ENCODE assay signal across 12 mouse cellular contexts in genomic region chr11:51632130-51632753, GRCm38 (mm10). TPM values are rescaled to one million over a fixed set of nuclear protein-coding genes. Genes with fewer than 3 reads are reported as not detected.
DNase-seq lines count a peak whose midpoint lies in the region; ATAC-seq and TF ChIP-seq lines count a peak whose summit lies in the region.
"Had no signal": no experiment of that assay in that cellular context is flagged by ENCODE, and none has a peak within 500 bp of the region (broad histone marks: within the 10 kb centered on the region; RNA-seq: fewer than 3 reads in every experiment).

No protein-coding gene starts in this region.

- no peak overlapping the region for H3K4me3 ChIP-seq in left cerebral cortex, adult 2 months
- no peak overlapping the region for H3K4me3 ChIP-seq in testis, adult 2 months (ENCODE audit: control insufficient read depth, low read depth, low read length)
- H3K4me3 ChIP-seq in kidney, embryonic 15.5 days (replicated peaks), result no peak overlapping the region
- H3K4me3 ChIP-seq in hindbrain, embryonic 13.5 days, result no peak overlapping the region
- H3K4me3 ChIP-seq: hindbrain, embryonic 12.5 days had no signal

- H3K4me1 ChIP-seq in testis, adult 2 months (ENCODE audit: control insufficient read depth, insufficient read depth, low read length), result peaks cover 13% of the 10 kb centered on the region
- peaks cover 42% of the 10 kb centered on the region for H3K4me1 ChIP-seq in kidney, embryonic 15.5 days
- peaks cover 36% of the 10 kb centered on the region for H3K4me1 ChIP-seq in hindbrain, embryonic 13.5 days (replicated peaks)

- peak overlapping the region; percentile 89 for H3K27ac ChIP-seq in left cerebral cortex, adult 2 months
- H3K27ac ChIP-seq in testis, adult 2 months (ENCODE audit: control insufficient read depth, insufficient read depth, low read depth, low read length), result peak overlapping the region; percentile 42
- peak overlapping the region; percentile 65 for H3K27ac ChIP-seq in kidney, embryonic 15.5 days
- no peak overlapping the region for H3K27ac ChIP-seq in hindbrain, embryonic 13.5 days
- H3K27ac ChIP-seq: hindbrain, embryonic 12.5 days; liver, embryonic 14.5 days had no signal

- 68% methylated on average over 6 of the region's 6 CpGs for WGBS in kidney, embryonic 15.5 days
- WGBS in hindbrain, embryonic 13.5 days, result 86% methylated on average over 6 of the region's 6 CpGs

- no peak for TF ChIP-seq CTCF in left cerebral cortex, adult 2 months (IDR thresholded peaks at IDR 0.05)
- TF ChIP-seq CTCF in testis, adult 2 months (IDR thresholded peaks at IDR 0.05; ENCODE audit: control insufficient read depth, insufficient read depth, insufficient replicate concordance, low read depth, low read length), result no peak

- no peaks in the 10 kb centered on the region; the same call in 1 of the 2 replicates for H3K36me3 ChIP-seq in testis, adult 2 months (ENCODE audit: control insufficient read depth, insufficient read depth, low read length)
- peaks cover 18% of the 10 kb centered on the region for H3K36me3 ChIP-seq in kidney, embryonic 15.5 days
- H3K36me3 ChIP-seq in hindbrain, embryonic 13.5 days, result peaks cover 22% of the 10 kb centered on the region

- no peak overlapping the region for H3K4me2 ChIP-seq in kidney, embryonic 15.5 days
- no peak overlapping the region for H3K4me2 ChIP-seq in hindbrain, embryonic 13.5 days
- H3K4me2 ChIP-seq: hindbrain, embryonic 12.5 days had no signal

- intact Hi-C loops in left cerebral cortex, adult 2 months (cut with DNase I), result no loop called here
- intact Hi-C loops in left cerebral cortex, postnatal 25 days (cut with DNase I), result no loop called here

- no peak for TF ChIP-seq POLR2A in testis, adult 2 months (IDR thresholded peaks at IDR 0.05; ENCODE audit: control insufficient read depth, low read depth, low read length)

- H3K9me3 ChIP-seq in kidney, embryonic 15.5 days (replicated peaks), result no peaks in the 10 kb centered on the region
- H3K9me3 ChIP-seq in hindbrain, embryonic 13.5 days, result no peaks in the 10 kb centered on the region
- H3K9me3 ChIP-seq: hindbrain, embryonic 12.5 days had no signal

- no peak overlapping the region for H3K9ac ChIP-seq in kidney, embryonic 15.5 days
- H3K9ac ChIP-seq in hindbrain, embryonic 13.5 days, result no peak overlapping the region
- H3K9ac ChIP-seq: hindbrain, embryonic 12.5 days; liver, embryonic 14.5 days had no signal

- peak; percentile 19; the same call in 1 of the 2 replicates for ATAC-seq in kidney, embryonic 15.5 days (replicated peaks; ENCODE audit: low FRiP score)
- no peak for ATAC-seq in hindbrain, embryonic 13.5 days (ENCODE audit: low FRiP score)

- no peak for DNase-seq in left cerebral cortex, adult 2 months (ENCODE audit: extremely low spot score in 1 of 2, low spot score in 2 of 2)
- DNase-seq in left cerebral cortex, postnatal 25 days (ENCODE audit: low spot score in 2 of 2), result no peak
- DNase-seq in testis, postnatal 14 days (ENCODE audit: low spot score), result no peak
- DNase-seq in thymus, postnatal 0 days (ENCODE audit: low spot score), result no peak
- DNase-seq: cerebellum, adult 2 months; right cerebral cortex, postnatal 4 days had no signal

- H3K27me3 ChIP-seq in testis, adult 2 months (ENCODE audit: control insufficient read depth, insufficient read depth, low read length), result no peaks in the 10 kb centered on the region
- no peaks in the 10 kb centered on the region for H3K27me3 ChIP-seq in kidney, embryonic 15.5 days
- H3K27me3 ChIP-seq in hindbrain, embryonic 13.5 days, result no peaks in the 10 kb centered on the region
- H3K27me3 ChIP-seq: hindbrain, embryonic 12.5 days had no signal

RNA-seq across cellular contexts. Expression of gene Rmnd5b, which starts 3.5 kb away (rescaled TPM):
- total RNA-seq in left cerebral cortex, adult 2 months (2021), result 10 to 100 TPM; 56.1 to 61.9 TPM
- total RNA-seq in left cerebral cortex, postnatal 25 days (2021), result 10 to 100 TPM; 55.0 to 60.7 TPM
- 66.5 and 73.1 TPM in 2 replicates for polyA plus RNA-seq in testis, adult 2 months (2012; rRNA removed)
- 43.1 and 44.0 TPM in 2 replicates for polyA plus RNA-seq in kidney, embryonic 15.5 days (2015; fragmentation: Nextera tagmentation; extraction: Ambion mirVana)
- 74.8 and 77.7 TPM in 2 replicates for polyA plus RNA-seq in hindbrain, embryonic 13.5 days (2015; fragmentation: Nextera tagmentation; extraction: Ambion mirVana)
- polyA plus RNA-seq in thymus, postnatal 0 days (2015; fragmentation: Nextera tagmentation; extraction: Ambion mirVana), result 62.4 and 66.1 TPM in 2 replicates

RNA-seq across cellular contexts. Expression of gene Nhp2, which starts 12.7 kb away (rescaled TPM):
- total RNA-seq in left cerebral cortex, adult 2 months (2021), result 10 to 100 TPM; 45.0 to 46.2 TPM
- total RNA-seq in left cerebral cortex, postnatal 25 days (2021), result 10 to 100 TPM; 39.3 to 47.6 TPM
- polyA plus RNA-seq in testis, adult 2 months (2012; rRNA removed), result 32.0 and 33.5 TPM in 2 replicates
- 163 and 169 TPM in 2 replicates for polyA plus RNA-seq in kidney, embryonic 15.5 days (2015; fragmentation: Nextera tagmentation; extraction: Ambion mirVana)
- polyA plus RNA-seq in hindbrain, embryonic 13.5 days (2015; fragmentation: Nextera tagmentation; extraction: Ambion mirVana), result 99.6 and 108 TPM in 2 replicates
- polyA plus RNA-seq in thymus, postnatal 0 days (2015; fragmentation: Nextera tagmentation; extraction: Ambion mirVana), result 196 and 207 TPM in 2 replicates

RNA-seq across cellular contexts. Expression of gene N4bp3, which starts 18.4 kb away (rescaled TPM):
- 10 to 100 TPM; 10.4 to 14.3 TPM for total RNA-seq in left cerebral cortex, adult 2 months (2021)
- 10 to 100 TPM in 1 of 2 experiments, 1 to 10 TPM in 1; 10.0 to 10.8 TPM for total RNA-seq in left cerebral cortex, postnatal 25 days (2021)
- polyA plus RNA-seq in testis, adult 2 months (2012; rRNA removed), result 16.3 and 19.0 TPM in 2 replicates
- polyA plus RNA-seq in kidney, embryonic 15.5 days (2015; fragmentation: Nextera tagmentation; extraction: Ambion mirVana), result 27.8 and 32.1 TPM in 2 replicates
- polyA plus RNA-seq in hindbrain, embryonic 13.5 days (2015; fragmentation: Nextera tagmentation; extraction: Ambion mirVana), result 12.9 and 14.1 TPM in 2 replicates
- 22.8 and 26.5 TPM in 2 replicates for polyA plus RNA-seq in thymus, postnatal 0 days (2015; fragmentation: Nextera tagmentation; extraction: Ambion mirVana)

RNA-seq across cellular contexts. Expression of gene D930048N14Rik, which starts 18.5 kb away (rescaled TPM):
- 1 to 10 TPM; 1.8 to 1.9 TPM for total RNA-seq in left cerebral cortex, adult 2 months (2021)
- total RNA-seq in left cerebral cortex, postnatal 25 days (2021), result 1 to 10 TPM; 1.1 to 1.7 TPM
- 5.1 and 5.3 TPM in 2 replicates for polyA plus RNA-seq in testis, adult 2 months (2012; rRNA removed)
- 3.4 and 3.8 TPM in 2 replicates for polyA plus RNA-seq in kidney, embryonic 15.5 days (2015; fragmentation: Nextera tagmentation; extraction: Ambion mirVana)
- 0.63 and 0.83 TPM in 2 replicates for polyA plus RNA-seq in hindbrain, embryonic 13.5 days (2015; fragmentation: Nextera tagmentation; extraction: Ambion mirVana)
- polyA plus RNA-seq in thymus, postnatal 0 days (2015; fragmentation: Nextera tagmentation; extraction: Ambion mirVana), result 1.8 TPM in 2 replicates
- total RNA-seq: megakaryocyte-erythroid progenitor cell, adult 5-6 weeks had no signal

RNA-seq across cellular contexts. Expression of gene Hnrnpab, which starts 25.6 kb away (rescaled TPM):
- total RNA-seq in left cerebral cortex, adult 2 months (2021), result 100 to 1,000 TPM; 120 to 127 TPM
- 100 to 1,000 TPM; 116 to 129 TPM for total RNA-seq in left cerebral cortex, postnatal 25 days (2021)
- 85.0 and 97.4 TPM in 2 replicates for polyA plus RNA-seq in testis, adult 2 months (2012; rRNA removed)
- 443 and 447 TPM in 2 replicates for polyA plus RNA-seq in kidney, embryonic 15.5 days (2015; fragmentation: Nextera tagmentation; extraction: Ambion mirVana)
- 400 and 427 TPM in 2 replicates for polyA plus RNA-seq in hindbrain, embryonic 13.5 days (2015; fragmentation: Nextera tagmentation; extraction: Ambion mirVana)
- polyA plus RNA-seq in thymus, postnatal 0 days (2015; fragmentation: Nextera tagmentation; extraction: Ambion mirVana), result 505 and 542 TPM in 2 replicates
